Mouse (Mus musculus): ENCODE data around the gene Smco2.
"Not testable (repeated sequence)": the region's sequence is repeated elsewhere in the genome, so short reads cannot be mapped to it uniquely, and the experiment has no call there.

Gene Smco2

DNA sequence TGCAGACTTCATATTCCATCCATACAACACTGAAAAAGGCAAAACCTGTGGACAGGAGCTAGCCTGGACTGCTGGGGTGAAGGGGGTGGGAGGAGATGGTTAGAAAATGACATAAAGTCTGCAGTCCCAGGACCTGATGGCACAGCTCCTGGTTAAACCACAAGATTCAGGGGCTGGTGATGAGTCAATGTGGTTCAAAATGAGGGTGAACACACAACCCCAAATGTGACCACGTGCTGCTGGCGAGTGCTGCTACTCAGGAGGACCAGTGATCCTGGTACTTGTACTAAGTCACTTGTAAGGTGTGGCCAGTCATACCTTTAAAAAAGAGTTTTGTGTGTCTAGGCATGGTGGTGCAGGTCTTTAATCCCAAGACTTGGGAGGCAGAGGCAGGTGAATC, 13.2 kb downstream of the Smco2 start:
- no peak for DNase-seq

DNA sequence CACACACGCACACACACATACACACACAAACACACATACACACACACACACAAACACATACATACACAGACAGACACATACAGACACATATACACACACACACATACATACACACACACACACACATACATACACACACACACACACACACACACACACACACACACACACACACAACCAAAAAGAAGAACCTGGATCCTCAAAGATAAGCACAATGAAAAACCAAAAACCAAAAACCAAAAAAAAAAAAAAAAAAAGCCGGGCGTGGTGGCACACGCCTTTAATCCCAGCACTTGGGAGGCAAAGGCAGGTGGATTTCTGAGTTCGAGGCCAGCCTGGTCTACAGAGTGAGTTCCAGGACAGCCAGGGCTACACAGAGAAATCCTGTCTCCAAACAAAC, 14.5 kb downstream of the Smco2 start:
- DNase-seq, result not testable (repeated sequence)

DNA sequence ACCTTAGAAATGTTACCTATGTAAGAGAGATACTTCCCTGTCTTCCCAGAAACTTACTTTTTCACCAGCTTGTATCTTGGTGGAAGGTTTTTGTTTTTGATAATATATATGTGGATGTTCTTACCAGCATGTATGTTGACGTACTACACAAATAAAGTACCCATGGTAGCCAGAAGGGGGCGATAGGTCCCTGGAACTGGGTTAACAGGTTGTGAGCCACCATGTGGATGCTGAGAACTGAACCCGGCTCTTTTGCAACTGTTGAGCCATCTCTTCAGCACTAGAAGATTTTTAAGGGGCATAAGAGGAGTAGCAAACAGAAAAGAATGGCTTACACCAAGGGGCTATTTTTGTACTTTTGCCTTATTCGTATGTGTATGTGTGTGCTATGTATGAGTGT, 15.8 kb downstream of the Smco2 start:
- no peak for DNase-seq

DNA sequence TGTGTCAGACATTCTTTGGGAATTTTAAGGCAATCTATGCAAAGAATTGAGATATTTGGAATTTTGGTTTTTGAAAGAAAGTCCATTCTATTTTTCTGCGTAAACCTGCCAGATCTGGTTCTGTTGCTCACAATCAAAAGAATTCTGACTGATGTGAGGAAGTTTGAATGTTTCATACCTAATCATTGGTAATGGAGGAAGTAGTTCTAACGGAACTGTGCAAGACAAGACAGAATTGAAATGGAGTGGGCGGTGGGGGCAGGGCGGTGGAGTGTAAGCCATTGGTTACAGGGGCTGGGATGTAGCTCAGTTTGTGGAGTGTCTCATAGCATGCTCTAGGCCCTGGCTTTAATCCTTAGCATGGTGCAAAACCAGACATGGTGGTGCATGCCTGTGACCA, 22.1 kb downstream of the Smco2 start:
- DNase-seq, result no peak

DNA sequence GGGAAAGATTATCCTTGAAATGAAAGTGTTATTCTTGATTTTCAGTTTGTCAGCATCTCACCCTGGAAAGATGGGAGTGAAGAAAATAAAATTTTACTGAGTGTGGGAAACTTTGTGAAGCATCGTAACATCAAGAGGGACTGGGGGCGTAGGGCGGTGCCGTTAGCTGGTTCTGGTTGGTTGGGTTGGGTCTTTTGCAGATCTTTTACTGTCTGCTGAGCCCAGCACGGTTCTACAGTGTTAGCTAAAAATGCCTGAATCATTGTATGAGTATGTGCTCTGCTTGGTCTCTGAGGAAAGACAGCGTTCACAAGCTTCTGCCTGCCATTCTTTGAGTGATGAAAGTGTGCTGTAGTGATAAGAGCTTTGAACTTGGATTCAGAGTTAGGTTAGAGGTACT, 24.5 kb downstream of the Smco2 start:
- DNase-seq, result no peak

DNA sequence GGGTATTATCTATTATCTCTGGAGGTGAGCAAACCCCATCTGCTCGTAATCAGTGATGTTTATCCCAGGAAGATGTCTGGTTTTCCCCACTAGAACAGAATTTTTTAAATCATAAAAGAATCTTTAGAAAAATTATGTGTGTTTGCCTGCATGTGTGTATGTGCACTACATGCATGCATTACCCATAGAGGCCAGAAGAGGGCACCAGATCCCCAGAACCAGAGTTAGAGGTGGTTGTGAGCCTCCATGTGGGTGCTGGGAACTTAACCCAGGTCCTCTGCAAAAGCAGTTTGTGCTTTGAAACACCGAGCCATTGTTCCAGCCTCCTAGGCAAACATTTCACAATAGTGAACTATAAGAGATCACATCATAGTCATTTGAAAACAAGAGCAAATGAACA, 26.9 kb downstream of the Smco2 start:
- DNase-seq, result no peak

DNA sequence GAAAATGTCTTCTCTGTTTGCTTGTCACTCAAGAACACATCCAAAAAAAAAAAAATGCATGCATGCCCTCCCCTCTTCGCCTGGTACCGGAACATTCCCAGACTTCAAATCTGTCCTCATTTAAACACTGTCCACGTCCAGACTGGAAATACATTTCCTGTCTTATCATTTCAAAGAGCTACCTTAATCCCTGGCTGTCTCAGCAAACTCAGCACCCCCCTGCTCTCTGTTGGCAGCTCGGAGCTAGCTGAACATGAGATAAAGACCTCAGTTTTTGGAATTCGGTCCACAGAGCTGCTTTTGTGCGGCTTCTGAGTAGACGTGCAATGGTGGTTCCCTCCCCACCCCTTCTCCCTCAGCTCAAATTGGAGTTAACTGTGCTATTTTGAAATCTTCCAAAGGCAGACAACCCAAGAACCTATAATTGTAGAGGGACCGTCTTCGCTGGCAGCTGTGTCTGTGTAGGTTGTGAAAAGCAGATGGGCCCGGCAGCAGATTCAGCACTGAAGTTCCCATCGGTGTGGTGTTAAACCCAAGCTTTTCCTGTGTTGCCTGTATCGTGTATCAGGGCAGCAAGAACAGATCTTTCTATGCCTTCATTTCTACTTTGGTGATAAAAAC, 27.6 kb downstream of the Smco2 start:
- no peak for DNase-seq

DNA sequence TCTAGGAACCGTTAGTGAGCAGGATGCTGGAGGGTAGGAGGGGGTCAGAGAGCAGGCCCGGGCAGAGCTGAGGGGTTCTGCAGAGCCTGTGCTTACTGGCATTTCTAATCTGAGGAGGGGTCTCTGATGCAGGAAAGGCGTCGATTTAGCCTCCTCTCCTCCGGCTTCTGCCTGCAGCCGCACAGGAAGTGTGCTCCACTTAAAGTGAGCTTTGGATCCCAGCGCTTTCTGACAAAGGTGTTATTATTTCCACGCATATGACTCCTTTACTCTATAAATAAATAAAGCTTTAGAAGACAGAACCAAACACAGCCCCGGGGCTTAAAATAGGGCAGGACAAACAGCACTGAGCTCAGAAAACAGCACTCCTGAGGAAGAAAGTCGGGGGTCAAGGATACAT, 29.0 kb downstream of the Smco2 start:
- no peak for DNase-seq

DNA sequence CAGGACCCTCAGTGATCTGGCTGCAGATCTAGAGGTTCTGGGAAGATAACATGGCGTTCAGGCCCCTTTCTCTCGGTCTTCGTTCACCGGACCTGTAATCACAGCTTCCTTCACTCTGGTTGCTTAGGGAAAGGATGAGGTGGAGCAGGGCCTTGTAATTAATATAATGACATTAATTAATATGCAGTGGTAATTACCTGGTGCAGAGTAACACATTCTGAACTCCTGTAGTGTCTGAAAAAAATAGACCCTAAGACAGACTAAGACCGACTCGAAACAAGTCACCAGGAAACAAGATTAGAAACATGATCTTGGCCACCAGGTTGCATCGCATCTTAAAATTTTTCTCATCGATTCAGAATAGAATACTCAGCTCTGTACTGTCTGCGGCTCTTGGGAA, 30.0 kb downstream of the Smco2 start:
- DNase-seq, result no peak

DNA sequence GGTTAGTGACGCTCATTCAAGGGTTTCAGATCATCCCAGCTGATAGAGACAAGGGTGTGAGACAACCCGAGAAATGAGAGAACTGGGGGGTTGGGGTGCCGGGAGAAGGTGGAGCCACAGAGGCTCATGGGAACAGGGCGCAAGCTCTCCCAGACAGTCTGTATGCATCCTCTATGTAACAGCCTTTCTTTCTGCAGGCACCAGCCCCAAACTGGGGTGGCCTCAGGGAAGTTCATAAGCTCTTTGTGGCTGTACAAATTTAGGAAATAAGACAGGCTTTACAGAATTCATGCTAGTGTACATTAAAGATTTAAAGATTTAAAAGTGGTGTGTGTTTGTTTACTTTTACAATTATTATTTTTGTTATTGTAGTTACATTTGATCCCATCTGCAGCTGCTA, 30.4 kb downstream of the Smco2 start:
- DNase-seq, result no peak

DNA sequence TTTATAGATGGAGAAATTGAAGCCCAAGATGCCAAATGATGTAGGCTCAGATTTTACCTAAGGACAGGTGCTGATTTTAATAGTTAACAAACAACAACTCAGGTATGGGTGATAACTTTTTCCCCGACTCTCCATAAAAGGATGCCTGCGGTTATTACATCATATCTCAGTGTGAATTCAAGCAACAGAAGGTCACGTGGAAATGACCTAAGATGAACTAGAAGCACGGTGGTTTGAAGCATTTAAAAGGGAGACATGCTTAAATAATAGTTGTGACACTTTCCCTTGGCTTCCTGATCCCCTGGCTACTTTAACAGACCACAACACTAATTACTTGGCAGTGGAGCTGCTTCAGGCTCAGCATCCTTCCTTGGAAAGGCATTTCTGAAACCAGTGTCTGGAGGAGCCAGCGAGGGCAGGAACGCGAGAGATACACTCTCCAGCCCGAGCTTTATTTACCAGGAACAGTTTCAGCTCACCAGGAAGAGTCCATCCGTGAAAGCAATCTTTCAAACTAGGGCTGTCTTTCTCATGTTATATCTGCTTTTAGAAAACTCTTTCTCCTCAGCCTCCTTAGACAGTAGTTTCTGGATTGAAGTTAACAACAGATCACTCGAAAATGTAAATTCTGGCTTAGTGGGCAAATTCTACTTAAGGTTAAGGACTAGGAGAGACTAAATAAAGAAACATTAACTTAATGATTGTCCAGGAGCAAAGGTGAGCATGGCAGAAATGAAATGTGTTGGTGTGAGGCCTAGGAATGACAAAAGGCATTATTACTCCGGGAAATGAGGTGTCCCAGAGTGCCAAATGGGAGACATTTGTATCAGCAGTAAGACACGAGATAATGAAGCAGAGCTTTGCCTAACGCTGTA, 32.2 kb downstream of the Smco2 start:
- no peak for DNase-seq

DNA sequence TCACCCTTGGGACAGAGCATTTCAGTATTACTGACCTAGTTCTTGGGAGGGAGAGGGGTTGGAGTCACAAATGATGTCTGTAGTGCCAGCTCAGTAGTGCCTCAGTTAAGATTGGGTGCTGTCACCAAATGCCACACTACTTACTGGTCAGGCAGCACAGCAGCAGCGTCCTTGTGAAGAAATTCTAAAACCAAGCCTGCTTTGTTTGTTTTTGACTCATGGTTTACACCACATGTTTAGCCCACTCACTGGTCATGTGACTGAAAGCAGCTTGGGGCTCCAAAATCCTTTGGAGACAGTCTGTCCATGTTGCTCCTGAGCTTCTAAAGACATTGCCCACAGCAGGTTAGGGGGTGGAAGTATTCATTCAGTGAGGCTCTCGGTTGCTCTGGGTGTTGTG, 33.5 kb downstream of the Smco2 start:
- DNase-seq, result no peak

DNA sequence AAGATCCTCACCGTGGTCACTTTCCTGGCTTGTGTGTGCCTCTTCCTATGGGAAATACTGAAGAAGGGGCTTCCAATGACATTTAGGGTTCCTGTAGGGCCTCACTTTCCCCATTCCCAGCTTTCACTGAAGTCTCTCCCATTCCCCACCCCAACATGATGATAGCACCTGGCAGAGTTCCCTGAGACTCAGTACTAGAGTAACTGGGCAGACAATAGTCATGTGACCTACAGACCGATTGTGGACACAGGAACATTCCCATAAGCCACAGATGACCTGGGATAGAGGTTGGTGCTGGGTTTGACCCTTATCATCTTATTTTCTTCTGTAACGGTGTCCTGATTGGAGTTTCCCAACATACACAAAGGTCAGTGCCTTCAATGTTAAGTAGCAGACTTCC, 34.3 kb downstream of the Smco2 start:
- no peak for DNase-seq

DNA sequence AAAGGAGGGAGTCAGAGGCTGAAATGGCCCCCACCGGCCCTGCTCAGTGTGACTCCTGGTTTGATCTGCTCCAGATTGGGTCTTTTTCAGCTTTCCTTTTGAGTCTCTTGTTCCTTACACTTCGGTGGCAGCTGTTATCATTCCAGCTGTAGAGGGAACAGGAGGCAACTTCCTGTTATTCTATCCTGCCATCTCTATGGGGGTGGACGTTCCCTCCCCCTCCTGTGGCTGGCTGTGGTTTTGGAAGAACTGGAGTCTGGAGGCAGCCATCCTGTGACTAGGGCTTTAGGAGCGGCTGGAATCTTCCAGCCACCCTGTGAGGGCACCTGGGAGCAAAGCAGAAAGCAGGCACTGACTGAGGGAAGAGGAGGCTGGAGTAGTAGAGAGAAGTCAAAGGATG, 34.9 kb downstream of the Smco2 start:
- no peak for DNase-seq

DNA sequence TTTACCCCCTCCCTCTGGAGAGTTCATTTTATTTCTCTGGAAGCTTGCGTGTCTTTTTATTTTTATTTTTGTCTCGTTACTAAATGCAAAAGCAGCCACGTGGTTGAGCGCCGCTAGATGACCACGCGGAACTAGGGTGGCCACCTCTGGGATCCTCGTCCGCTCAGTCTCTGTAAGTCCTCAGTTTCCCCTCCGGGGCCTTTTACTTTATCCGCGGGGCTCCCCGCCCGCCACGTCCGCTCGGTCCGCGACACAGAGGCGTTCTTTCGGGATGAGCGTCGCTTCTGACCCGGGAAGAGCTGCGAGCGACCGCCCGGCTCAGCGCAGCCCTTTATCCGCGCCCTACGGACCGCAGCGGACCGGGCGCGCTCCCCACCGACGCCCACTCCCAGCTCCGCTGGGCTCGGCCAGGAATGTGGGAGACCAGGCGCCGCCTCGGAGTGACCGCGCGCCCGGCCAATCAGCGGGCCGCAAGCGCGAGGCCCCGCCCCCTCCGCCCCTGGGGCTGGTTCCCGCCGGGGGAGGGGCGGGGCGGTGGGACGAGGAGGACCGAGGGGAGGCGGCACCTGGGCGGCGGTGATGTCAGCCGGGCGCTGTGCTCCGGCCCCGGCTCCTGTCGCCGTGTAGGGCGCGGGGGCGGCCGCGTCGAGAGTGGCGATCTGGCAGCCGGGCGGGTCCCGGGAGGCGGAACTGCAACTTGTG, 38.2 kb downstream of the Smco2 start, which contains the start of gene Ppfibp1:
TSS of gene Ppfibp1 (plus strand) at position 530 of the 702 bp plus-strand sequence.
- peak; percentile 93 to 96 for DNase-seq

DNA sequence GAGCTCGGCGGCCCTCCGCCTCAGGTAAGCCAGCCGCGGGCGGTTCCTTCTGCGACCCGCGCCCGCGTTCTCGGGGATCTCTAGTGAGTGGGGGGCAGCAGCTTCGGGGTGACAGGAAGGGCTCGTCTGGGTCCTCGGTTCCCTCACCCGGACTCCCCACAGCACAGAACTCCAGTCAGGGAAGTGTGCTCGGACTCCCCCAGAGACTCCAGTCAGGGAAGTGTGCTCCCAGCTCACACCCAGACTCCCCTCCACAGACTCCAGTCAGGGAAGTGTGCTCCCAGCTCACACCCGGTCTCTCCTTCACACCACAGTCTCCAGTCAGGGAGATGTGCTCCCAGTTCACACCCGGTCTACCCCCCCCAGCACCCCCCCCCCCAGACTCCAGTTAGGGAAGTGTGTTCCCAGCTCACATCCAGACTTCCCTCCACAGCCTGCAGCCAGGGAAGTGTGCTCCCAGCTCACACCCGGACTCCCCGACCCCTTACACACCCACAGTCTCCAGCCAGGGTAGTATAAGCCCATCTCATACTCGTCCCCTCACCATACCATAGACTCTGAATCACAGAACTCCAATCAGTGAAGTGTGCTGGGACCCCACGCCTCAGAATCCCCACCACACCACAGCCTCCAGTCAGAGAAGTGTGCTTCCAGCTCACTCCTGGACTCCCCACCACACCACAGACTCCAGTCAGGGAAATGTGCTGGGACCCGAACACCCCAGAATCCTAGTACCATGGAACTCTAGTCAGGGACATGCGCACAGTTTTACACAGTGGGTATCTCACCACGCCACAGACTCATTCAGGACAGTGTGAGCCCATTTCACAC, 39.0 kb downstream of the Smco2 start:
- DNase-seq, result no peak

DNA sequence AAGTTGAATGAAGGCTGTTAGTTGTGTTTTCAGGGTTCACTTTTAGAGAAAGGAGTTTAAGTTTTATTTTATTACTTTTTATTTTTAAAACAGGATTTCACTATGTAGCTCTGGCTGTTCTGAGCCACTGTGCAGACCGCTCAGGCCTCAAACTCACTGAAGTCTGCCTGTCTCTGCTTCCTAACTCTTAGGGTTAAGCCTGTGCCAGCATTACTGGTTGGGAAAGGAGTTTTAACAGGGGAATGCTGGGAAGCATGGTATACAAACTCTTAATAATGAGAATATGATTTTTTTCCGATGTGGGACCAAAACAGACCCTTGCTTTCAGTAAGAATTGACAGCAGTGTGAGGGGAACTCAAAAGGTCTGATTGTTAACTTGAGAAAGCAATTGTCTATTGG, 40.3 kb downstream of the Smco2 start:
- DNase-seq, result no peak

DNA sequence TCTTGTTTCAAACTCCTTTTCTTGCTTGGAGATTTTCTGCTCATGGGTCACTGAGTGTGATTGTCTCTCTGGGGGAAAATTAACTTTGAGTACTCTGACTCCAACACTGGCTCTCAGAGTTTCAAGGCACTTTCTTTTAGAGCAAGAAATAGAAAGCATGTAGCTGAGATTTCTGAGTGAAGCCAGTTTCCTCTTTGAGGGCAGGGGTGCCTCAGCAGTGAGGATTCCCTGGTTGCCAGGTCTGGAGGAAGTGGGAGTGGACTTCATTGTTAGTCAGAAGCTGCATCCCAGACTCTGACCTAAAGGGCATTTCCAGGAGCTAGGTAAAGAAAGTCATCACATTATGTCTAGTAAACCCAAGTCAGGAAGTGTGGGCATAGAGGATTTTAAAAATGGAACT, 40.7 kb downstream of the Smco2 start:
- DNase-seq, result no peak

DNA sequence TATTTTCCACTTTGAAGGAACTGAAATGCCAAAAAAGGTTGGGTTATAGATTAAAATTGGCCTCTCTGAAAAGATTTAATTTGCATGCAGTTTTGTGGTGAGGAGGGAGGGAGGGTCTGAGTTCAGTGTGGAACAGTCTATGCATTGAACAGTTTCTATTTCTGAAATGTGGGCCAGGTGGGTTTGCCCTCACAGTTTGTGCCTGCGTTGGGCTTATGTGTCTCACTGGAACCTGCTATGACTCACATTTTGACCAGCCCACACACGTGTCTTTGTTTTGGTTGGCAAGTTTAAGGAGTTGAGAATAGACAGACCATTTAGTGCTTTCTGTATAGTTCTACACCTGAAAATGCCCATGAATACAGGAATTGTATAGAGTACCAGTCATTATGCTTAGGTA, 44.0 kb downstream of the Smco2 start:
- DNase-seq, result no peak

DNA sequence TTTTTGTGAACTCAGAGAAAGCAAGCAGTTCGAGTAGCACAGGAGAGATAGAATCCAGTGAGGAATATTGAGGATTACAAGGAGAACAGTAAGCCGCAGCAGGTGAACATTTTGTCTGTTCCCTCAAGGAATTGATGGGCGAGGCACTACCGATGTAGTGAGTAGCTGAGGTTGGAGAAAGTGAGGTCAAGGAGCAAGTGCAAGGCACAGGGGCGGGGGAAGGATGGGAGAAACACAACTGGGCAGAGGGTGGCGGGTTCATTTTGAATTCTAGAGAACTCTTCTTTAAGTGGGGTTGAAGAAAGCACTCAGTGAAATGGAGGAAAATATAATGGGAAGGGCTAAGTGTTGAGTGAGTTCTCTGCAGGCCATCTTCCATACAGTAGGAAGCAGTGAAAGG, 48.8 kb downstream of the Smco2 start:
- DNase-seq, result no peak

DNA sequence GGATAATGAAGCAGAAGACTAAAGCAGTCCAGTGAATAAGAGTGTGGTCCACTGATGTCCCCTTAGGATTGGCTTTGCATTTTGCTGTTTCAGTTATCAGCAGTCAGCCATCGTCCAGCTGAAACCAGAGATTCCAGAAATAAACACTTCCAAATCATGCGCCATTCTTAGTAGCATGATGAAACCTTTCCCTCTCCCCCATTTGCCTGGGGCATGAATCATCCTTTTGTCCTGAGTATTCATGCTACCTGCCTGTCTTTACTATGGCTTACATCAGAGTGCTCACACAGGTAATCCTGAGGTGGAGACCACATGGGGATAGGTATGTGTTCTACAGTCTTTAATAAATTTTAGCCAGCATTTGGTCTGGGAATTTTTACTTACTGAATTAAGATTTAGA, 49.7 kb downstream of the Smco2 start:
- no peak for DNase-seq

DNA sequence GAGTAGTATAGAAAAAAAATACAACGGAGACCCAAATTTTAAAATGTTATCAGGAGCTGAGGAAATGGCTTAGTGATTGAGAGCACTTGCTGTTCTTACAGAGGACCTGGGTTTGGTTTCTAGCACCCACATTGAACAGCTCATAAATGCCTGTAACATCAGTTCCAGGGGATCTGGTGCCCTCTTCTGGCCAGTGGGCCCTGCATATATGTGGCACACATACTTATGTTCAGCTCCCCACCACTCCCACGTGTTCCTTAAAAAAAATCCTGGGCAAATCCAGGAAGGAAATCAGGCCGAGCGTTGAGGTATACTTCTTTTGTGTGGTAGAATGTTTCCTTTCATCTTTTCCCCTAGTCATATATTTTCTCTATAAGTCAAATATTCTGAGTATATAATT, 52.0 kb downstream of the Smco2 start:
- DNase-seq, result no peak

DNA sequence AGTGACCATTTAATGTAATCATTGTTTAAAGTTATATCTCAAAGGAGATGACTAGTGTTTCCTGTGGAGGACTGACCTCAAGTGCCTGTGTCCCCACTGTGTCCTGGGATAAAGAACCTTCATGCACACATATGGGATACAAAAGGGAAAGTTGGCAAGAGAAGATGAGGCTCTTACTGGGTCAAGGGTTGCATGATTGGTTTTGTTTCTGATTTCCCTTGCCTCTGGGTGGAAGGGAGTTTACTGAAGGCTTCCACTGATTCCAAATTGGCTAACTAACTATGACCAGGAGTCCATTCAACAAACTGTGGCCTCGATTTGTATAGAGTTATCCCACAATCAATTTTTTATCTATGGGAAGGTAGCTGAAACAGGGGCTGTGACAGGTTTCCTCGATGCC, 53.7 kb downstream of the Smco2 start:
- DNase-seq, result no peak
